Mouse (Mus musculus): Measurements from ENCODE around the gene Dio1.

Gene Dio1

GRCm38 (mm10) chr4:107243365-107244333 is 63.3 kb downstream of the Dio1 start:
- no peak for DNase-seq
